Mouse (Mus musculus) neural tube, postnatal 0 days (tissue): Measurements from ENCODE around the gene N6amt1. TPM values are rescaled to one million over a fixed set of nuclear protein-coding genes. Genes with fewer than 3 reads are reported as not detected.

Experiments
- polyA plus RNA-seq: library from polyadenylated mRNA; unstranded; fragments of >200 nt; fragmentation: Nextera tagmentation; extraction: Ambion mirVana; gene quantifications from 2 replicates; pipeline ENCODE4 v1.2.1, GENCODE M21; 2015

N6amt1 gene
- 29.3 and 31.4 TPM in 2 replicates for polyA plus RNA-seq

GRCm38 (mm10) chr16:87354075-87354583 is at the start of gene N6amt1:
Gene N6amt1 (plus strand): TSS chr16:87354185.

Other genes with a start within 250 kb of the N6amt1 start
- 16.0 and 17.8 TPM in 2 replicates for gene Ltn1, start 78.4 kb downstream of the N6amt1 start, polyA plus RNA-seq
- 14.9 and 15.2 TPM in 2 replicates for gene Rwdd2b, start 86.4 kb downstream of the N6amt1 start, polyA plus RNA-seq
- 50.7 and 55.2 TPM in 2 replicates for gene Usp16, start 100.5 kb downstream of the N6amt1 start, polyA plus RNA-seq
- gene Cct8, start 141.7 kb downstream of the N6amt1 start, polyA plus RNA-seq: 298 and 300 TPM in 2 replicates
- 0.14 and 0.21 TPM in 2 replicates for gene Map3k7cl, start 199.1 kb downstream of the N6amt1 start, polyA plus RNA-seq